Mouse (Mus musculus): Measurements from ENCODE around the gene Dpp9.

Dpp9 gene

DNA sequence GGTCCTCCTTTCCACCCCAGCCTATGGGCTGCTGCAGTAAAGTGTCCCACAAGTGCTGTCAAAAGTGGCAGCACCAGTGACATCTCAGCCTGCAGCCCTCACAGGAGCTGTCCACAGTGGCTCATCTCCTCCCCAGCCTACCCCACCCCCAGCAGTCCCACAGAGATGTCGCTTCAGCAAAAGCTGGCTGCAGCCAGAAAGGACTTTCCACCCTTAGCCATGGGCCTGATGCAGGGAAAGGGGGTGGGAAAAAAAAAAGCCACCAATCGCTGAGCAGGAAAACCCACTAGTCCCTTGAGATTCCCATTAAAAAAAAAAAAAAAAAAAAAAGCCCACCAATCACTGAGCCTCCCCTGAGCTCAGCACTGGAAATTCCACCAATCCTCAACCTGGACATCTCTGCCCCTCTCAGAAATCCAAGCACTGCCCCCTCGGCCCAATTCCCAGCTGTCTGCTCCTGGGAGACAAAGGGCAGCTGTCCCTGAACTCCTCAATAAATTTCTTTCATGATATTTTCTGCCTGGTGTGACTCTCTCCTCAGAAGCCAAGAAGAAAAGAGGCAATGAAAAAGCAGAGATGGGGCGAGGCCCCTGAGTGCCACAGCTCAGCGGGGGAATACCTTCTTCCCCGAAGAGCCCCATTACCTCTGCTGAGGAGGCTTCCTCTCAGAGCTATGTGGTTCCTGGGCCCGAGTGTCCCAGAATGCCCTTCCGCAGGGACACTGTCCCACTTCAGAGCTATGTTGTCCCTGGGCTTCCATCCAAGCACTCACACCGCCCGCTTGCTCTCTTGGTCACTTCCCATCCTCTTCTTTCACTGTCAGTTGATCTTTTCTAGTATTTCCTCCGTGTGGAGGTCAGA lies 33.2 kb downstream of the Dpp9 start:
- peak; percentile 85 to 94 for DNase-seq (ENCODE audit: inconsistent age in 2 of 2, low spot score in 1 of 2)

DNA sequence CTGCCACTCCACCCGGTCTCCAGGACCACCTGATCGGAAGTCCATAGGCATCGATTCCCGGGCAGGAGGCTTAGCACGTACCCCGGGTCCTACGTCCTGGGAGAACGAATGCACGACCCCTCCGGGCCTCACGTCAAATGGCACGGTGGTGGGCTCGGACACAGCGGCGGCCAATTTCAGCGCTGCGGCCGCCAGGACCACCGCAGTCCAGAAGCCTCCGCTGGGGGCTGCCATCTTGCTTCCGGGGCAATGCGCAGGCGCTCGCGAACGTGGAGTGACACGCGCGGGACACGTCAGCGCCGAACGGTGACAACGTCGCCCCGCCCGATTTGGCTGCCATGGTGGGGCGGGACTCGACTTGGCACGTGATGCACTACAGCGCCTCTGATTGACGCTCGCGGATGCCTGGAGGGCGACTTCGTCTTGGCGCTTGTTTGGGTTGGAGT lies 35.0 kb downstream of the Dpp9 start, which contains the start of gene Mydgf:
TSS of gene Mydgf (minus strand) at position 263 of the 446 bp plus-strand sequence.
- DNase-seq (ENCODE audit: inconsistent age in 2 of 2, low spot score in 1 of 2) = peak; percentile 96 to 98

DNA sequence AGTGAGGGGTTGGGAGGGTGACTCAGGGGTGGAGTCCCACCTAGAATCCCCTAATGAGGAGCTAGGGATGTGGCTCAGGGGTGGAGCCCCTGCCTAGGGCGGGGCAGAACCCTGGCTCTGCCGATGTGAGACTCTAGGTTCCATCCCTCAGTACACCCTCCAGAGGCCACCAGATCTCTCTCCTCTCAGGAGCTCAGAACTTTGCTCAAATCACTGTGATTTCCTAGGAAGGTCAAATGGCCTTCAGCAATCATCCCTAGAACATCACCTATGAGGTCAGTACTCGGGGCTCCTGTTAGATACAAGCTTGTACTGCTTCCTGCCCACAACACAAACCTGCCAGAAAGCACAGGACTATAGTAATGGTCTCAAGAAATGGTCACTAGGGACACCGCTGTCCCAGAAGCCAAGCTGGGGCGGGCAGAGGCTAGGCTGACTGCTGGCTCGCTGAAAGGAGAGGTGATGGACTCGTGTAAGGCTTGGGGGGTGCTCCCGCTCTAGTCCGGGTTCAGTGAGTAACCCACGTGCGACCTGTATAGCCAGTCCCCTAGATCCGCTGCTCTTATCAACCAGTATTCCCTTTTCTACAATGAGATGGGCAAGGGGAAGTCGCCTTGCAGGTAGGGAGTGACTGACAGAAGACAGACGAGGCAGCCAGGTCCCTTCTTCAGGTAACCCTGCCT lies 35.6 kb downstream of the Dpp9 start:
- no peak for DNase-seq (ENCODE audit: inconsistent age in 2 of 2, low spot score in 1 of 2)

DNA sequence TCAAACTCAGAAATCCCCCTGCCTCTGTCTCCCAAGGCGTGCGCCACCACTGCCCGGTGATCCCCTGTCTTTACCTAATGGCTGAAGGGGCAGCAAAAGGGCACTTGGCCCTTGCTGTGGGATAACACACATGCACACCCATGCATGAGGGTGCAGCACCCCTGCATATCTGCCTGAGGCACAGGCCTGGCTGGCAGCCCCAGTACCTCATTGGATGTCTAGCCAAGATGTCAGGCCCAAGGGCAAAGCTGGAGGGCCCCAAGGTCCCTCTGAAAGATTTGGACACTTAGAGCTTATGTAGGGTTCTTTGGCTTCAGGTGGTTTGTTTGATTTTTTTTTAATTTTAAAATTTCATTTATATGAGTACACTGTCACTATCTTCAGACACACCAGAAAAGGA lies 43.3 kb downstream of the Dpp9 start:
- peak in 1 of 2 experiments; percentile 38 for DNase-seq (ENCODE audit: inconsistent age in 2 of 2, low spot score in 1 of 2)

DNA sequence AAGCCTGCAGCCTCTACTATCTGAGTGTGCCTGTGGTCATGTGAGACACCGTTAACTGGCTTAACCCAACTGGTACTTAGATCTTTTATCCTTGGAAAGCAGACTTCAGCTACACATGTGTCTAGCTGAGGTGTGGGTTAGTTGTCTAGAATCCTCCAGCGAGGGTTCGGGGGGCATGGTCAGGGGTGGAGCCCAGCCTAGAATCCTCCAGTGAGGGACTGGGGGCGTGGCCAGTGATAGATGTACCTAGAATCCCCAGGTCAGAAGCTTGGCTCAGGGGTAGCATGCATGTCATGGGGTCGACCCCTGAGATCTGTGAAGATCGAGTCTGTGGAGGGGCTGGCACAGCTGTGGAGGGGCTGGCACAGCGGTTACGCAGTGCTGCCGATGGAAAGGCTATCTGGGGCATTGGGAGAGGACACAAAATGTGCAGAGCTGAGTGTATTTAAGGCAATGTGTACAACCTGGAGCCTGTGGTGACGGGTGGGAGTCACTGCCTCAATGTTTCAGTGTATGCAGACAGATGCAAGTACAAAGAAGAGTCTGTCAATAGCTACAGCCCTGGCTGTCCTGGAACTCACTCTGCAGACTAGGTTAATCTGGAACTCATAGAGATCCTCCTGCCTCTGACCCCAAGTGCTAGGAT lies 45.2 kb downstream of the Dpp9 start:
- DNase-seq (ENCODE audit: inconsistent age in 2 of 2, low spot score in 1 of 2) = peak in 1 of 2 experiments; percentile 34

DNA sequence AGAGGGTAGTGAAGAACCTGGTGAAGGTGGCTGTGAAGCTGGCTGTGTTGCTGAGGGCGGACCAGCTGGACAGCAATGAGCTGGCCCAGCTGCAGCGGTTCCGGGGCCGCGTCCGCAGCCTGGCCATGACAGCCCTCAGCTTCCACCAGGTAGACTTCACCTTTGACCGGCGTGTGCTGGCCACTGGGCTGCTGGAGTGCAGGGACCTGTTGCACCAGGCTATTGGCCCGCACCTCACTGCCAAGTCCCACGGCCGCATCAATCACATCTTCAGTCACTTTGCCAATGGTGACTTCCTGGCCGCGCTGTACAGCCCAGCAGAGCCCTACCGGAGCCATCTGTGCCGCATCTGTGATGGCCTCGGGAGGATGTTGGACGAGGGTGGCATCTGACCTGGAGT lies 46.8 kb downstream of the Dpp9 start:
- DNase-seq (ENCODE audit: inconsistent age in 2 of 2, low spot score in 1 of 2) = peak in 1 of 2 experiments; percentile 48

DNA sequence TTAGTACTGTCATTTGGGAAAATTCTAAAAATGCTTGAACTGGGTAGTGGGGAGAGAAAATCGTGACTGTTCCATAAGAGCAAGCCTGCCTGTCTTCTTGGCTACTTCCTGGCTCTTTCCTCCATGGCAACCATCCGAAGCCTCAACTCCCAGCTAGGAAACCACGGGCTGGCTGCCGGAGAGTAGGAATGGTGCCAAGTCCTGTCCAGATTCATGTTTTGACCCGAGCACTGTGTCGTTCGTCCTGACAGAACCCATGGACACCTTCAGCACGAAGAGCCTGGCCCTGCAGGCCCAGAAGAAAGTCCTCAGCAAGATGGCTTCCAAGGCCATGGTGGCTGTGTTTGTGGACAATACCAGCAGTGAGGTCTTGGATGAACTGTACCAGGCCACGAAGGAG lies 47.2 kb downstream of the Dpp9 start:
- DNase-seq (ENCODE audit: inconsistent age in 2 of 2, low spot score in 1 of 2) = no peak

DNA sequence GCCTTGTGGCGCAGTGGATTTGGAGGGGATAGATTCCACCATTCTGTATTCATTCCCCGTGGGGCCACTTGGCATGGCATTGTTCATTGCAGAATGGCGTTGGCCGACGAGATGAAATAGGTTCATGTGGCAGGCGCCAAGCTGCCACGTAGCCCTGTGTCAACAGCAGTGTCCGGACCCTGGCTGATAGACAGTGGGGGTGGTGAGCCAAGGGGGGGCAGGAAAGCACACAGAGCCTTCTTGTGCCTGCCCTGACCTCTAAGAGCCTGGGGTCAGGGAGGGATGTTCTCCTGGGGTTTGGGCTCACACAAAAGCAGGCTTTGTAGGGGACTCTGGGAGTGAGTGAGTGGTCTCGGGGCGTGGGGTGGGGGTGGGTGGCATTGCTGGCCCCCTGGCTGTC lies 48.1 kb downstream of the Dpp9 start:
- DNase-seq (ENCODE audit: inconsistent age in 2 of 2, low spot score in 1 of 2) = peak in 1 of 2 experiments; percentile 51

DNA sequence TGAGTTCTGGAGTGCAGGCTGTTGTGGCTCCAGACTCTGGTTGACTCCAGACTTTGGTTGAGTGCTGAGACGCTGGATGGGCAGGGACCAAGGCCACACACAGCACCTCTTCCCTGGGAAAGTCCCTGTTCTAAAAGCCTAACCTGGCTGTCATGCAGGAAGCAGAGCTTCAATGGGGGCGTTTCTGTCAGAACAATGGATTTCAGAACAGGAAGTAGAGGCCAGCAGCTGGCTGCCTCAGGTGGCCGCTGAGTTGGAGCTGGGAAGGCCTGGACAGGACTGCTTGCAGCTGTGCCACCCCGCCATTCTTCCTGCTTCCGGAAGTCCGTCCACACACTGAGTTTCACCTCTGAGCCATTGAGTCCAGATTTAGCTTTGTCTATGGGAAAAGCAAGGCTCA lies 48.9 kb downstream of the Dpp9 start:
- peak; percentile 34 to 56 for DNase-seq (ENCODE audit: inconsistent age in 2 of 2, low spot score in 1 of 2)

DNA sequence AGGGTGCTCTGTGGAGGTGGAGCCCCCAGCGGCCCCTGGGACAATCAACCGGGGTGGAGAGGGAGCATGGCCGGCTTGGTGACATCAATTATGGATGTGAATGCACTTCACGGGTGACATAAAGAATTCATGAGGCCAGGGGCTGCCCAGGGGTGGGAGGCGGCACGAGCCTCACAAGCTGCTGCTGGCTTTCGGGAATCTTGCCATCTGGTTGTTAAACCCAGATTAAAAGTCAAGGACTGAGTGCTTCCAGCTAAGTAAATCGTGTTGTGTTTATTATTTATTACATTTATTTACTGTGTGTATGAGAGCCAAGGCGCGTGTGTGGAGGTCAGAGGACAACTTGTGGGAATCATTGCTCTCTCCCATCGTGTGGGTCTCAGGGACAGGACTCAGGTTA lies 53.0 kb downstream of the Dpp9 start:
- peak in 1 of 2 experiments; percentile 60 for DNase-seq (ENCODE audit: inconsistent age in 2 of 2, low spot score in 1 of 2)

DNA sequence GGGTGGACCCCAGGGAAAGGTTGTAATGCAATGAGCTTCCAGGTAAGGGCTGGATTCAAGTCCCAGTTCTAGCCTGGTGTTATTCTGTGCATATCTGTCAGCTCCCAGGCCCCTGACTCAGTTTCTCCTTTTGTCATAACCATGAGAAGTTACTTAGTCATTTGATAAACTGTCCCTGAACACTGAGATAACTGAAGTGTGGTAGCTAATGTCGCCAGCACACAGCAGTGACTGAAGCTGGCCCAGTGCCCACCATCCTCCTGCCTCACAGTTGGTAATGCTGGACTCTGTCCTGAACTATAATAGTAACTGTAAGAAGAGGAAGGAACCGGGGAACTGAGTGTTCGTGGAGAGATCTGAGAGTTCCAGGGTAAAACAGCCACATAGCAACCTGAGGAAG lies 54.2 kb downstream of the Dpp9 start:
- no peak for DNase-seq (ENCODE audit: inconsistent age in 2 of 2, low spot score in 1 of 2)

DNA sequence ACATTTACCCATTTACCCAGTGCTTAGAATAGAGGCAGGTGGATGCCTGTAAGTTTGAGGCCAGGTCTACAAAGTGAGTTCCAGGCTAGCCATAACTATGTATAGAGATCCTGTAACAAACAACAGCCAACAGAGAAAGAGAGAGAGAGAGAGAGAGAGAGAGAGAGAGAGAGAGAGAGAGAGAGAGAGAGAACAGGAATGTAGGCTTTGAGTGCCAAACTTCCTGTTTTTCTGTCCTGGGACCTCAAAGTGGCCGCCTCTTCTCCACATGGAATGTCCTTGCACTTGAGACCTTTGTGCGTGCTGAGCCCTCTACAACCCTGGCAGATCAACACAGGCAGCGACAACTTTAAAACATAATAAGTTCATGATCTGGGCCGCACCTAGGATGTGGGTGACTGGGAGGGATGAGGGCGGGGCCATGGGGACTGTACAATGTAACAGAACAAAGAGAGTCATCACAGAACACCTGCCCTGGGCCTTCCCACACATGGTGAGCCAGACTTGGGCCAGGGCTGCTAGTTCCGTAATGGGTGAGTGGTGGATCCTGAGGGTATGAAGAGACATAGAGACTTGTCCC lies 55.1 kb downstream of the Dpp9 start:
- DNase-seq (ENCODE audit: inconsistent age in 2 of 2, low spot score in 1 of 2) = no peak

DNA sequence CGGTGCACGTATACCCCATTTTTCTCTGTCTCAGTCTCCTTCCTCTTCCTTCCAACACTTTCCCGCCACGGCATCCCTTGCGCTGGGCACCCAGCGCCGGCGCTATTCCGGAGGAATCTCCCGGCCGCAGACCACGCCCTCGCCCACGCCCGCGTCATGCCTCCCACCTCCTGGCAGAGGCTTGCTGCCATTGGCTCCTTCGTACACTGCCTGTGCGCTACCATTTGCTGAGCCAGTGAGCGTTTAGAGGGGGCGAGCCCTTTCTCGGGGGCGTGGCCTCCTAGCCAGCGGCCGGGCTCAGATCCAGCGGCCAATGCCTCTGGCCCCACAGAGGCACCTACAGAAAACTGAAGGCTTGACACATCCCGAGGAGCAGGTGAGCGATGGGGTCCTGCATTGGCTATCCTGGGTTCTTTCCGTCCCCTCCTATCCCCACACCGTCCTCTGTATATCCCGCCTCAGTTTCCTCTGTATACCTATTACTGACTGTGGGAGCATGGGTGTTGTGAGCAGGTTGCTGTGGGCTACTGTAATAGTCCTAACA lies 56.4 kb downstream of the Dpp9 start, which contains the start of gene Tnfaip8l1:
TSS of gene Tnfaip8l1 (plus strand) at position 247 of the 544 bp plus-strand sequence.
- peak; percentile 97 for DNase-seq (ENCODE audit: inconsistent age in 2 of 2, low spot score in 1 of 2)

DNA sequence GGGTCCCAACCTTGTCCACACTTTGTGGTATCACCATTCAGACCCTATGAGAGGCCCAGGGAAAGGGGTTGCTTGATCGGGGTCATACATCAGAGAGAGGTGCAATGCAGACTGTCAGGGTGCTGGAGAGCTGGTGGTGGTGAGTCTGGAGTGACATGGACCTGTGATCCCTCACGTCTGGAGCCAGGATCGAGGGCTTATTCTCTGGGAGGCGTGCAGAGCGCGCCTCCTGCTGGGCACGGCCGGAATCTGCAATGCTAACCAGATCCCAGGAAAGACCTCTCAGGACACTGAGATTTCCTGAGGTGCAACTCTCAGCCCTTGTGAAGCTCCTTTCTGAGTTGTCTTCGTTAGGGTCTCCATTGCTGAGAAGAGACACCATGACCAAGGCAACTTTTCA lies 59.0 kb downstream of the Dpp9 start:
- peak; percentile 66 to 86 for DNase-seq (ENCODE audit: inconsistent age in 2 of 2, low spot score in 1 of 2)

DNA sequence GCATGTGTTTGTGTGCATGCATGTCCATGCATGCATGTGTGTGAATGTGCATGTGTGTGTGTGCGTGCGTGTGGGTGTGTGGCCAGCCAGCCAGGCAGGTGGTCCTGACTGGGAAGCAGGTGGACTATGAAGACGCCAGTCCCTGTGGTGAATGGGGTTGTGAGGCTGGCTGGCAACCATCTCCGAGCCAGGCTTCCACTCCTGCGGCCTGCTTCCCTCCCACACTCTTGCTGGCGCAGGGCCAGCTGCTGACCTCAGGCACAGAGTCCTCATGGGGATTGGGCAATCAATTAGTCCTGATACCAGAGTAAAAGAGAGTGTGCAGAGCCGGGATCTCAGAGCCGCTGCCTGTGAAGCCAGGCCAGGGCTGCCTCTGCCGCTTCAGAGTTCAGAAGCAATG lies 65.1 kb downstream of the Dpp9 start:
- peak; percentile 83 to 93 for DNase-seq (ENCODE audit: inconsistent age in 2 of 2, low spot score in 1 of 2)

DNA sequence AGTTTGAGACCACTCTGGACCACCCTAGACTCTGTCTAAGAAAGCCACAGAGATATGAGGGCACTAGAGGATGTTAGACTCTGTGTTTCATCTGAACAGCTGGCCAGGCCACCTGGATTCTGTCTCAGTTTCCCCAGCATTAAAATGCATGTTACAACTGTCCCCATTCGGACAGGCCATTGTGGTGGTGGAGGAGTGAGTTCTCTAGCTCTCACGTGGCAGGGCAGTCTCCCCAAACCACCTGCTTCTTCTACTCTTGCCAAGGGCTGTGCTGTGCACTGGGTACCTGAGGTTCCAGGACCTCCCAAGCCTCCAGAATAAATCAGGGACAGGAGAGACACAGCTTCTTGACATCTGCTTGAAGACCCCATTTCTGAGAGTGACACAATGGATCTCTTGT lies 68.8 kb downstream of the Dpp9 start:
- no peak for DNase-seq (ENCODE audit: inconsistent age in 2 of 2, low spot score in 1 of 2)

DNA sequence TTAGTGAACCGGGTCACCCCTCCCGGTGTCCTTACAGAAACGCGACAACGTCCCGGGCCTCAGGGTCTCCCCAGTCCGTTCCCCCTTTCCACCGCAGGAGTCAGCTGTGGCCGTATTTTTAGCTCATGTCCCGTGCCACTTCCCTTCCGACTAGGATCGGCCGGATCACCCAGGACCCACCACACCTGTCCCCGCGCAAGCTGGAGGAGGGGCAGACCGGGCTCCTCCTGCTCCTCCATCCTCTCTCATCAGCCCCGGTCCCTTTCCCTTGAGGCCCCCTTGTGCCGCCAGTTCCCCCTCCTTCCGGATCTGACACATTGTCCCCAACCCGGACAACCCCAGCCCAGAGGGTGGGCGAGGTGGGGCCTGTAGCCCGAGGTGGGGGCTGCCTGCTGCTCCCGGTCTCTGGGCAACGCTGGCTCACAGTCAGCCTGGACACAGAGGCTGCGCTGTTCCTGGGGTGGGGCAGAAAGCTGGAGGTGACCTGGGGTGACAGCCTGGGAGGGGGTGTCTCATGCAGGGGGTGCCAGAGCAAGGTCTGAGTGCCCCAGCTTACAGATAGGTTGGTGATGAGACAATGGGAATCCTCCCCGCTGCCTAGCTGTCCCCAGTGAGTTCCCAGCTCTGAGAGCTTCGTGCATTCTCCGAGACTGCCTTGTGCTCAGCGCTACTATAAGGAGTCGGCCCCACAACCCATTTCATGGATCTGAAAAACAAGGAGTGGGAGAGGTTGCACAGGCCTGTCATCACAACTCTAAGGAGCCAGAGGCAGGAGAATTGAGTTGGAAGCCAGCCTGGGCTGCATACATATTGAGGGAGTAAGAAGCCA lies 69.7 kb downstream of the Dpp9 start:
- DNase-seq (ENCODE audit: inconsistent age in 2 of 2, low spot score in 1 of 2) = peak in 1 of 2 experiments; percentile 29

DNA sequence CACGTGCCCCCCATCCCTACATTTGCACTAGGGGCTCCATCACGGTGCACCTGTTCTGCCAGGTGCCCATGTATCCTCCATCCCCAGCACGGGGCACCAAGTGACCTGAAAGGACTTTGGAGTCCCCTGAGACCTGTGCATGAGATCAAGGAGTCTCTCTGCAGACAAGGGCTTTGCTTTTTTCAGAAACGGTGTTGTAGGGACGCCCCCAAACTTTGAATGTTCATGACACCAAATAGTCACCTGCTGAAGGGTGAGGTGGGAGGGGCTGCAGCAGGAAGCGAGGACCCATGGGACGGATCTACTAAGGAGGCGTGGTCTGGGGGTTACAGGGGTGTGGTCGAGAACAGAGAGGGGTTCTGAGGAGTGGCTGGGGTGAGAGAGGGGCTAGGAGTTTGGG lies 70.4 kb downstream of the Dpp9 start:
- DNase-seq (ENCODE audit: inconsistent age in 2 of 2, low spot score in 1 of 2) = no peak

DNA sequence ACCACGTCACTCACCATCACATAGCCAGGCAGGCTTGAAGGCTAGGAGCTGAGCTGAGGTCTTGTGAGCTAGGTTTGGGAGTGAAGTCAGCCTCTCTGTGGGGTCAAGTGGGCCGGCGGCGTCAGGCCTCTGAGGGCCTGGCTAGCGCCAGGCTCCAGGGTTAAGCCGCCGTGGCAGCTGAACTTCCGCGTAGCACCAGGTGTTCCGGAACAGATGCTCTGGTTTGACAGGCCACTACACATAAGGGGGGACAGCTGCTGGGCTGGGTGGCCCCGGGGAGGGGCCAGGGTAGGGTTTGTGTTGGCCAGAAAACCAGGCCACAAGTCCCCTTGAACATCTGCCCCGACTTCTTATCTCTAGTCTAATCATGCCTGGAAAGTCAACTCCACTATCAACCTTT lies 71.3 kb downstream of the Dpp9 start:
- no peak for DNase-seq (ENCODE audit: inconsistent age in 2 of 2, low spot score in 1 of 2)

DNA sequence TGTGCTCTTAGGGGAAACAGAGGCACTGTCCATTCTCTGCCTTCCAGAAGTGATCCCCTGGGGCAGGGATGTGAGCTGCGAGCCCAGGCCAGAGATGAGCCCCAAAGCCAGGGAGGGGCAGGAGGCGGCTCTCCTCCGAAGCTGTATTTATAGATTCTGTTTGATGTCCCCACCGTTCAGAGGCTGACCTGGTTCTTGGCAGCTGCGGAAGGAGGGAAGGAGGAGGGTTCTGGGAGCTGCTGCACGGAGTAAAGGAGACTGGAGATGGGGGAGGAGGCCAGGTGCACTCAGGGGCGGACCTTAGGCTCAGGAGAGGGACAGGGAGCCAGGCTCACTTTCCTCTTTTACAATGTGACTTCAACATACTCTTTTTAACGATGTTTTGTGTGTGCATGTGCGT lies 72.6 kb downstream of the Dpp9 start:
- no peak for DNase-seq (ENCODE audit: inconsistent age in 2 of 2, low spot score in 1 of 2)

Data from adrenal gland, adult (tissue).